Mouse (Mus musculus) kidney, embryonic 15.5 days (tissue): ENCODE data around the gene Ccdc88a. TPM values are rescaled to one million over a fixed set of nuclear protein-coding genes. Genes with fewer than 3 reads are reported as not detected.

Experiments
- ATAC-seq: fragments of 200-750 bp; cut with Nextera tagmentation; replicated peaks from 2 replicates; pipeline ENCODE4 v1.8.0; 2017; ENCODE audit warnings: moderate TSS enrichment; ENCODE audit not compliant: low FRiP score
- H3K27ac ChIP-seq: fragments of 300-500 bp; sonication (generic); 2 replicates; pipeline ENCODE4 v1.5.1; 2015; ENCODE audit warnings: mild to moderate bottlenecking, inconsistent platforms
- H3K27me3 ChIP-seq: fragments of 300-500 bp; sonication (generic); 2 replicates; pipeline ENCODE4 v1.6.1; 2015; ENCODE audit warnings: inconsistent platforms
- H3K36me3 ChIP-seq: fragments of 300-500 bp; sonication (generic); 2 replicates; pipeline ENCODE4 v1.6.1; 2015; ENCODE audit warnings: inconsistent platforms
- H3K4me1 ChIP-seq: fragments of 300-500 bp; sonication (generic); 2 replicates; pipeline ENCODE4 v1.6.1; 2015; ENCODE audit warnings: inconsistent platforms
- H3K4me2 ChIP-seq: fragments of 300-500 bp; sonication (generic); 2 replicates; pipeline ENCODE4 v1.6.1; 2015; ENCODE audit warnings: moderate library complexity, mild to moderate bottlenecking, inconsistent platforms
- H3K4me3 ChIP-seq: fragments of 300-500 bp; sonication (generic); replicated peaks from 2 replicates; pipeline ENCODE4 v1.5.1; 2015; ENCODE audit warnings: mild to moderate bottlenecking, inconsistent platforms
- H3K9ac ChIP-seq: fragments of 300-500 bp; sonication (generic); 2 replicates; pipeline ENCODE4 v1.6.1; 2015; ENCODE audit warnings: mild to moderate bottlenecking, inconsistent platforms
- H3K9me3 ChIP-seq: fragments of 300-500 bp; sonication (generic); replicated peaks from 2 replicates; pipeline ENCODE4 v1.6.1; 2016; ENCODE audit warnings: inconsistent platforms
- WGBS: fragments of 180-500 bp; shearing (Covaris S2); methylation state at CpG from one replicate; pipeline ENCODE4 v1.1.7; 2015; ENCODE audit warnings: mixed read lengths; 5-methylcytosine and 5-hydroxymethylcytosine counted together
- polyA plus RNA-seq: library from polyadenylated mRNA; unstranded; fragments of >200 nt; fragmentation: Nextera tagmentation; extraction: Ambion mirVana; gene quantifications from 2 replicates; pipeline ENCODE4 v1.2.1, GENCODE M21; 2015

Gene Ccdc88a
- polyA plus RNA-seq, 1 experiment from 2014 or later, result 28.9 TPM

- 80% methylated on average over 3 of the region's 3 CpGs for WGBS
- Histone ChIP-seq H3K36me3 (peaks cover 36% of the 10 kb centered on the region), H3K9ac (no peak overlapping the region), H3K27me3 (no peaks in the 10 kb centered on the region), H3K9me3 (no peaks in the 10 kb centered on the region), H3K4me3 (no peak overlapping the region), H3K4me2 (no peak overlapping the region), H3K4me1 (no peaks in the 10 kb centered on the region), H3K27ac (no peak overlapping the region)
- no peak for ATAC-seq
Measured at GRCm38 (mm10) chr11:29496962-29497361, 123.5 kb downstream of the Ccdc88a start.

- WGBS, result 90% methylated on average over 10 of the region's 10 CpGs
- Histone ChIP-seq H3K36me3 (peaks cover 38% of the 10 kb centered on the region), H3K27ac (no peak overlapping the region), H3K4me2 (no peak overlapping the region), H3K27me3 (no peaks in the 10 kb centered on the region), H3K9ac (no peak overlapping the region), H3K4me3 (no peak overlapping the region), H3K4me1 (no peaks in the 10 kb centered on the region), H3K9me3 (no peaks in the 10 kb centered on the region)
- ATAC-seq, result no peak
Measured at GRCm38 (mm10) chr11:29503948-29504893, 130.8 kb downstream of the Ccdc88a start.

GRCm38 (mm10) chr11:29504899-29505625 is 131.6 kb downstream of the Ccdc88a start:
- H3K27ac ChIP-seq, result no peak overlapping the region
- ATAC-seq, result no peak
- WGBS, result 89% methylated on average over 2 of the region's 2 CpGs
- H3K4me1 ChIP-seq, result no peaks in the 10 kb centered on the region
- H3K9me3 ChIP-seq, result no peaks in the 10 kb centered on the region
- H3K4me2 ChIP-seq, result no peak overlapping the region
- no peak overlapping the region for H3K9ac ChIP-seq
- peaks cover 33% of the 10 kb centered on the region for H3K36me3 ChIP-seq
- H3K27me3 ChIP-seq, result no peaks in the 10 kb centered on the region
- H3K4me3 ChIP-seq, result no peak overlapping the region

- Histone ChIP-seq H3K4me3 (no peak overlapping the region), H3K36me3 (peaks cover 30% of the 10 kb centered on the region), H3K27ac (no peak overlapping the region), H3K4me1 (peaks cover 8% of the 10 kb centered on the region; the same call in 1 of the 2 replicates), H3K4me2 (no peak overlapping the region), H3K27me3 (no peaks in the 10 kb centered on the region), H3K9ac (no peak overlapping the region), H3K9me3 (no peaks in the 10 kb centered on the region)
- ATAC-seq, result no peak
- 93% methylated on average over 1 of the region's 1 CpGs for WGBS
Measured at GRCm38 (mm10) chr11:29509421-29509820, 136.0 kb downstream of the Ccdc88a start.

GRCm38 (mm10) chr11:29512818-29513535 is 139.5 kb downstream of the Ccdc88a start:
- Histone ChIP-seq H3K36me3 (peaks cover 19% of the 10 kb centered on the region), H3K4me1 (peaks cover 8% of the 10 kb centered on the region; the same call in 1 of the 2 replicates), H3K27me3 (no peaks in the 10 kb centered on the region), H3K27ac (no peak overlapping the region), H3K4me3 (no peak overlapping the region), H3K9ac (no peak overlapping the region), H3K9me3 (no peaks in the 10 kb centered on the region), H3K4me2 (no peak overlapping the region)
- WGBS, result 88% methylated on average over 4 of the region's 4 CpGs
- ATAC-seq, result no peak

- no peaks in the 10 kb centered on the region for H3K9me3 ChIP-seq
- no peaks in the 10 kb centered on the region for H3K27me3 ChIP-seq
- peaks cover 19% of the 10 kb centered on the region for H3K36me3 ChIP-seq
- 0 out of 2 replicates have a peak, but pooled peaks have one; percentile 3 for ATAC-seq
- peak overlapping the region; percentile 72 for H3K9ac ChIP-seq
- peaks cover 8% of the 10 kb centered on the region; the same call in 1 of the 2 replicates for H3K4me1 ChIP-seq
- peak overlapping the region; percentile 74 for H3K4me2 ChIP-seq
- H3K4me3 ChIP-seq, result peak overlapping the region; percentile 75
- 25% methylated on average over 10 of the region's 10 CpGs for WGBS
- peak overlapping the region; percentile 86 for H3K27ac ChIP-seq
Measured at GRCm38 (mm10) chr11:29514325-29514681, 140.8 kb downstream of the Ccdc88a start.

- H3K27me3 ChIP-seq, result no peaks in the 10 kb centered on the region
- peak within 1 kb of the TSS; percentile 86 for H3K27ac ChIP-seq
- H3K4me3 ChIP-seq, result peak within 1 kb of the TSS; percentile 75
- WGBS, result 3% methylated on average over 40 of the region's 40 CpGs
- peaks cover 19% of the 10 kb centered on the region for H3K36me3 ChIP-seq
- H3K9ac ChIP-seq, result peak within 1 kb of the TSS; percentile 72
- H3K9me3 ChIP-seq, result no peaks in the 10 kb centered on the region
- peak; percentile 100 for ATAC-seq
- H3K4me2 ChIP-seq, result peak within 1 kb of the TSS; percentile 74
- peaks cover 8% of the 10 kb centered on the region; the same call in 1 of the 2 replicates for H3K4me1 ChIP-seq
Measured at GRCm38 (mm10) chr11:29514682-29515412, 141.4 kb downstream of the Ccdc88a start, which contains the start of gene Prorsd1. TSS of gene Prorsd1 (minus strand) at chr11:29515033.

GRCm38 (mm10) chr11:29525988-29526794 is 152.7 kb downstream of the Ccdc88a start, which contains the start of gene Mtif2:
TSS of gene Mtif2 (plus strand) at chr11:29526408.
- peaks cover 10% of the 10 kb centered on the region for H3K4me1 ChIP-seq
- peak; percentile 98 for ATAC-seq
- peak within 1 kb of the TSS; percentile 66 for H3K9ac ChIP-seq
- peak within 1 kb of the TSS; percentile 75 for H3K4me3 ChIP-seq
- peak within 1 kb of the TSS; percentile 68 for H3K4me2 ChIP-seq
- no peaks in the 10 kb centered on the region for H3K27me3 ChIP-seq
- peak within 1 kb of the TSS; percentile 91 for H3K27ac ChIP-seq
- WGBS, result 3% methylated on average over 47 of the region's 47 CpGs
- no peaks in the 10 kb centered on the region for H3K9me3 ChIP-seq
- peaks cover 14% of the 10 kb centered on the region for H3K36me3 ChIP-seq

- no peak for ATAC-seq
- Histone ChIP-seq H3K36me3 (peaks cover 70% of the 10 kb centered on the region), H3K9ac (no peak overlapping the region), H3K27me3 (no peaks in the 10 kb centered on the region), H3K27ac (no peak overlapping the region), H3K4me1 (no peaks in the 10 kb centered on the region), H3K4me2 (no peak overlapping the region), H3K9me3 (no peaks in the 10 kb centered on the region), H3K4me3 (no peak overlapping the region)
- 97% methylated on average over 1 of the region's 1 CpGs for WGBS
Measured at GRCm38 (mm10) chr11:29538201-29538600, 164.7 kb downstream of the Ccdc88a start.

GRCm38 (mm10) chr11:29544225-29544945 is 170.9 kb downstream of the Ccdc88a start:
- ATAC-seq, result no peak
- WGBS, result 89% methylated on average over 3 of the region's 3 CpGs
- Histone ChIP-seq H3K27me3 (no peaks in the 10 kb centered on the region), H3K4me2 (no peak overlapping the region), H3K9me3 (no peaks in the 10 kb centered on the region), H3K9ac (no peak overlapping the region), H3K4me3 (no peak overlapping the region), H3K27ac (no peak overlapping the region; the same call in 1 of the 2 replicates), H3K36me3 (peaks cover 59% of the 10 kb centered on the region), H3K4me1 (peaks cover 11% of the 10 kb centered on the region)
